Mouse (Mus musculus) heart, embryonic 12.5 days (tissue): ENCODE measurements around the gene Vgll1. TPM values are rescaled to one million over a fixed set of nuclear protein-coding genes. Genes with fewer than 3 reads are reported as not detected.

ENCODE experiments used
- ATAC-seq: fragments of 200-750 bp; cut with Nextera tagmentation; 2 replicates; pipeline ENCODE4 v1.8.0; 2017; ENCODE audit warnings: moderate TSS enrichment, moderate library complexity; ENCODE audit not compliant: insufficient number of reproducible peaks, low FRiP score
- H3K27ac ChIP-seq: fragments of 300-500 bp; sonication (generic); 2 replicates; pipeline ENCODE4 v1.5.1; 2016; ENCODE audit warnings: mild to moderate bottlenecking, moderate library complexity; ENCODE audit not compliant: poor library complexity, severe bottlenecking
- H3K27me3 ChIP-seq: fragments of 300-500 bp; sonication (generic); replicated peaks from 2 replicates; pipeline ENCODE4 v1.6.1; 2016; ENCODE audit warnings: mild to moderate bottlenecking, moderate library complexity
- H3K36me3 ChIP-seq: fragments of 300-500 bp; sonication (generic); 2 replicates; pipeline ENCODE4 v1.6.1; 2016; ENCODE audit warnings: mild to moderate bottlenecking, moderate library complexity
- H3K4me1 ChIP-seq: fragments of 300-500 bp; sonication (generic); replicated peaks from 2 replicates; pipeline ENCODE4 v1.6.1; 2016; ENCODE audit warnings: mild to moderate bottlenecking
- H3K4me2 ChIP-seq: fragments of 300-500 bp; sonication (generic); 2 replicates; pipeline ENCODE4 v1.6.1; 2016; ENCODE audit warnings: mild to moderate bottlenecking, moderate library complexity
- H3K4me3 ChIP-seq: fragments of 300-500 bp; sonication (generic); 2 replicates; pipeline ENCODE4 v1.5.1; 2016; ENCODE audit warnings: mild to moderate bottlenecking
- H3K9ac ChIP-seq: fragments of 300-500 bp; sonication (generic); 2 replicates; pipeline ENCODE4 v1.6.1; 2016; ENCODE audit warnings: mild to moderate bottlenecking, moderate library complexity
- H3K9me3 ChIP-seq: fragments of 300-500 bp; sonication (generic); replicated peaks from 2 replicates; pipeline ENCODE4 v1.6.1; 2016; ENCODE audit warnings: mild to moderate bottlenecking, moderate library complexity
- WGBS: fragments of 180-500 bp; shearing (Covaris S2); methylation state at CpG from one replicate; pipeline ENCODE4 v1.1.7; 2016; 5-methylcytosine and 5-hydroxymethylcytosine counted together
- polyA plus RNA-seq: library from polyadenylated mRNA; unstranded; fragments of >200 nt; fragmentation: Nextera tagmentation; extraction: Ambion mirVana; gene quantifications from 2 replicates; pipeline ENCODE4 v1.2.1, GENCODE M21; 2016

The Vgll1 gene
- polyA plus RNA-seq: 0.17 and 0.36 TPM in 2 replicates

GRCm38 (mm10) chrX:57087806-57088205 lies at the start of gene Vgll1:
Vgll1 (plus strand) TSS chrX:57088106.
- no peak within 1 kb of the TSS for H3K9ac ChIP-seq
- H3K27ac ChIP-seq: no peak within 1 kb of the TSS
- no peaks in the 10 kb centered on the region for H3K27me3 ChIP-seq
- no peak within 1 kb of the TSS for H3K4me3 ChIP-seq
- no peaks in the 10 kb centered on the region for H3K4me1 ChIP-seq
- H3K36me3 ChIP-seq: no peaks in the 10 kb centered on the region
- H3K9me3 ChIP-seq: no peaks in the 10 kb centered on the region
- WGBS: 71% methylated on average over 4 of the region's 4 CpGs
- no peak within 1 kb of the TSS for H3K4me2 ChIP-seq
- ATAC-seq: no peak

DNA sequence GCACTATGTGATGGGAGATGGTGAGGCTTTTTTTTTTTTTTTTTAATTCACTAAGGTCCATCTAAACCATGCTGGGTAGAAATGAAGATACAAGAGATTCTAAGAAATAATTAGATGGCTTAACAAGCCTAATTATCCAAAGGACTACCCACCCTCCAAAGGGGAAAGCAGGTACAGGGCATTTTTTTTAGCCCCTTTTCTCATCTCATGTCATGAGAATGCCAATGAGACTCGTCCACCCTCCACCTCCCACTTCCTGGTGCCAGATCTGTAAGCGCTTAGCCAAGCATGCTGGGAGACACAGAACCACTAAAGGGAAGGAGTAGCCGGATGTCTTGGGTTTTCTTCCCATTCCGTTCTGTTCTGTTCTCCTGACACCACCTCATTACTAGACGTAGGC lies 45.1 kb upstream of the Vgll1 start, which contains the start of gene Brs3:
Gene Brs3 (plus strand): TSS at position 301 of the 400 bp plus-strand sequence.
- 72% methylated on average over 5 of the region's 5 CpGs for WGBS
- Histone ChIP-seq H3K4me3 (no peak within 1 kb of the TSS), H3K36me3 (no peaks in the 10 kb centered on the region), H3K4me2 (no peak within 1 kb of the TSS), H3K27me3 (no peaks in the 10 kb centered on the region), H3K27ac (no peak within 1 kb of the TSS), H3K9me3 (no peaks in the 10 kb centered on the region), H3K4me1 (no peaks in the 10 kb centered on the region), H3K9ac (no peak within 1 kb of the TSS)
- no peak for ATAC-seq

- Histone ChIP-seq H3K36me3 (no peaks in the 10 kb centered on the region), H3K9ac (no peak overlapping the region), H3K4me3 (no peak overlapping the region), H3K27ac (no peak overlapping the region), H3K27me3 (no peaks in the 10 kb centered on the region), H3K4me1 (no peaks in the 10 kb centered on the region), H3K4me2 (no peak overlapping the region), H3K9me3 (no peaks in the 10 kb centered on the region)
- WGBS: 77% methylated on average over 6 of the region's 6 CpGs
- ATAC-seq: no peak
These were observed 44.0 kb upstream of the Vgll1 start for GRCm38 (mm10) chrX:57043869-57044268.

GRCm38 (mm10) chrX:57052848-57053173 lies 35.1 kb upstream of the Vgll1 start:
- H3K27me3 ChIP-seq: no peaks in the 10 kb centered on the region
- H3K9me3 ChIP-seq: no peaks in the 10 kb centered on the region
- WGBS: 12% methylated on average over 4 of the region's 4 CpGs
- H3K4me1 ChIP-seq: no peaks in the 10 kb centered on the region
- ATAC-seq: peak; percentile 40; the same call in 1 of the 2 replicates
- H3K4me2 ChIP-seq: peak overlapping the region; percentile 56
- H3K36me3 ChIP-seq: peaks cover 10% of the 10 kb centered on the region; the same call in 1 of the 2 replicates
- H3K27ac ChIP-seq: peak overlapping the region; percentile 93
- H3K9ac ChIP-seq: peak overlapping the region; percentile 76
- H3K4me3 ChIP-seq: peak overlapping the region; percentile 68

DNA sequence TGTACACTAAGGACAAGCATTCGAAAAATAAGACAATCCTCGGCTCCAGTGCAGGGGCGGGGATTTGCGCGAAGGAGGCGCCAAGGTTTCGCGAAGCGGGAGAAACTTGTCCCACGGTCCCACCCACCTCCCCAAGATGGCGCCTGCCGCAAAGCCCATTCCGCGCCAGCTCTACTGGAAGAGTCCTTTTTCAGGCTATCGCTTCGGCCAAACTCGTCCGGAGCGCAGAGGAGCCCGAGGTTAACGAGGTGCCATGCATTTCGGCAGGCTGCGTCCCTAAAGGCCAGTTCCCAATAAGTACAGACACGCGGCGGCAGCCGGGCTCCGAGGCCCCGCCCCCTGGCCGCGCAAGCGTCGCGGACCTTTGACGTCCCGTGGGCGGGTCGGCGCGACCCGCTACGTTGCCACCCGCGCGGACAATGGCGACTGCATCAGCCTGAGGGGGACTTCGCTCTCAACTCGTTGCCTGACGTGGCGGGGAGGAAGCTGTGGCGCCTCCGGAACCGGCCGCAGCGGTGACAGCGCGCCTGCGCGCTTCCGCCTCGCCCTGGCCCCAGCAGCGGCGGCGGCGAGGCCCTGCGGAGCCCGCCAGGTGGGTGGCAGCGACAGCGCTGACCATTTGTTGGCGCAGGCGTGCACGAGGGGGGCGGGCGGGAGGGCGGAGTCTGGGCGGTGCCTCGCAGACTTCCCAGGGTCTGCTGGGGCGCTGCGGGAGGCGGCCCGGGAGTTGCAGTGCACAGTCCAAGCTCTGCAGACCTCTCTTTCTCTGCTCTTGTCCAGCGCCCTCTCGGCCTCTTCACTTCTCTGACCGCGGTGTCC lies 34.5 kb upstream of the Vgll1 start, which contains the start of gene Htatsf1:
Gene Htatsf1 (plus strand): TSS at position 410 of the 819 bp plus-strand sequence.
- H3K4me1 ChIP-seq: no peaks in the 10 kb centered on the region
- H3K9me3 ChIP-seq: no peaks in the 10 kb centered on the region
- ATAC-seq: peak; percentile 96
- peaks cover 10% of the 10 kb centered on the region; the same call in 1 of the 2 replicates for H3K36me3 ChIP-seq
- 17% methylated on average over 78 of the region's 85 CpGs for WGBS
- H3K9ac ChIP-seq: peak within 1 kb of the TSS; percentile 76
- peak within 1 kb of the TSS; percentile 68 for H3K4me3 ChIP-seq
- peak within 1 kb of the TSS; percentile 93 for H3K27ac ChIP-seq
- H3K4me2 ChIP-seq: peak within 1 kb of the TSS; percentile 63
- H3K27me3 ChIP-seq: no peaks in the 10 kb centered on the region

DNA sequence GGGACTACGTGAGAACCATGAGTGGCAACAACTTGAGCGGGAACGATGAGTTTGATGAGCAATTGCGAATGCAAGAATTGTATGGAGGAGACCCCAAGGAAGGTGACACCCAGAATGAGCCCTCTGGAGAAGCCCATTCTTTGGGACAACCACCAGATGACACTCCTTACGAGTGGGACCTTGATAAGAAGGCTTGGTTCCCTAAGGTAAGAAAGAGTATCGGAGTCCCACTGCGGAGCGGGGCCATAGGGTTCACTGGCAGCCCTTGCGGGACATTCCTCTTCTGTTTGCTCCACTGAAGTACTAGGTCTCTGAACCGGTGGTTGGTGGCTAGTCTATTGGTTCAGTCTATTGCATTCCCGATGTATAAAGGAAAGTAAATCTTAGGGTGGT lies 33.9 kb upstream of the Vgll1 start:
- Histone ChIP-seq H3K4me1 (no peaks in the 10 kb centered on the region), H3K4me2 (peak overlapping the region; percentile 63), H3K27me3 (no peaks in the 10 kb centered on the region), H3K4me3 (peak overlapping the region; percentile 68), H3K9me3 (no peaks in the 10 kb centered on the region), H3K27ac (peak overlapping the region; percentile 93), H3K36me3 (peaks cover 10% of the 10 kb centered on the region; the same call in 1 of the 2 replicates), H3K9ac (peak overlapping the region; percentile 76; the same call in 1 of the 2 replicates)
- ATAC-seq: no peak
- WGBS: 27% methylated on average over 10 of the region's 11 CpGs

DNA sequence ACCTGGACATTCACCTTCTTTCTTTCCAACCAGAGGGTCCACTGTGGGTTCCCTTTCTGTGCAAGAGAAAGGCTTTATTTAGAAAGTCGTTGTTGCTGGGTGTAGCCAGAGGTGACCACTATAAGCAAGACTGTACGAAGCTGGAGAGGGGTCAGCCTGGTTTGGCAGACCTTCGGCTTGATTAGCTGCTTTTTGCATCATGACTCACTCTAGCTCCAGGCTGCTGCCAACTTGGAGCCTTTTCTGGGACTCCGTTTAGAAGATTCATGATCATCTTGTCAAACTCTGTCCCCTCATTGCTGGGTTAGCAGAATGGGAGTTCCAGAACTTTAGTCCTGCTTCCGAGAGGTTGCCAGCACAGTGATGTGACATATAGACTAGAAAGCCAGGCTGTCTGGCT lies 6.4 kb upstream of the Vgll1 start:
- H3K4me3 ChIP-seq: no peak overlapping the region
- no peaks in the 10 kb centered on the region for H3K27me3 ChIP-seq
- no peak overlapping the region for H3K9ac ChIP-seq
- ATAC-seq: no peak
- WGBS: 65% methylated on average over 5 of the region's 5 CpGs
- H3K4me2 ChIP-seq: no peak overlapping the region
- no peaks in the 10 kb centered on the region for H3K36me3 ChIP-seq
- no peak overlapping the region for H3K27ac ChIP-seq
- no peaks in the 10 kb centered on the region for H3K9me3 ChIP-seq
- no peaks in the 10 kb centered on the region for H3K4me1 ChIP-seq

- no peak for ATAC-seq
- Histone ChIP-seq H3K4me1 (no peaks in the 10 kb centered on the region), H3K27me3 (no peaks in the 10 kb centered on the region), H3K36me3 (no peaks in the 10 kb centered on the region), H3K4me3 (no peak overlapping the region), H3K9ac (no peak overlapping the region), H3K27ac (no peak overlapping the region), H3K4me2 (no peak overlapping the region), H3K9me3 (no peaks in the 10 kb centered on the region)
- 87% methylated on average over 1 of the region's 1 CpGs for WGBS
These were observed 15.5 kb downstream of the Vgll1 start for GRCm38 (mm10) chrX:57103415-57103814.

GRCm38 (mm10) chrX:57106956-57107355 lies 19.1 kb downstream of the Vgll1 start:
- Histone ChIP-seq H3K36me3 (no peaks in the 10 kb centered on the region), H3K4me3 (no peak overlapping the region), H3K27ac (no peak overlapping the region), H3K4me1 (no peaks in the 10 kb centered on the region), H3K9ac (no peak overlapping the region), H3K9me3 (0 out of 2 replicates have a peak, but pooled peaks cover 3% of the 10 kb centered on the region), H3K4me2 (no peak overlapping the region), H3K27me3 (no peaks in the 10 kb centered on the region)
- ATAC-seq: no peak
- WGBS: 75% methylated on average over 3 of the region's 3 CpGs

- no peak overlapping the region for H3K4me3 ChIP-seq
- WGBS: 56% methylated on average over 8 of the region's 8 CpGs
- no peaks in the 10 kb centered on the region for H3K4me1 ChIP-seq
- no peak overlapping the region for H3K27ac ChIP-seq
- no peak overlapping the region; the same call in 1 of the 2 replicates for H3K4me2 ChIP-seq
- H3K9me3 ChIP-seq: peaks cover 4% of the 10 kb centered on the region; the same call in 1 of the 2 replicates
- H3K9ac ChIP-seq: no peak overlapping the region
- no peaks in the 10 kb centered on the region for H3K36me3 ChIP-seq
- no peak for ATAC-seq
- no peaks in the 10 kb centered on the region for H3K27me3 ChIP-seq
These were observed 30.2 kb downstream of the Vgll1 start for GRCm38 (mm10) chrX:57118143-57118542.

DNA sequence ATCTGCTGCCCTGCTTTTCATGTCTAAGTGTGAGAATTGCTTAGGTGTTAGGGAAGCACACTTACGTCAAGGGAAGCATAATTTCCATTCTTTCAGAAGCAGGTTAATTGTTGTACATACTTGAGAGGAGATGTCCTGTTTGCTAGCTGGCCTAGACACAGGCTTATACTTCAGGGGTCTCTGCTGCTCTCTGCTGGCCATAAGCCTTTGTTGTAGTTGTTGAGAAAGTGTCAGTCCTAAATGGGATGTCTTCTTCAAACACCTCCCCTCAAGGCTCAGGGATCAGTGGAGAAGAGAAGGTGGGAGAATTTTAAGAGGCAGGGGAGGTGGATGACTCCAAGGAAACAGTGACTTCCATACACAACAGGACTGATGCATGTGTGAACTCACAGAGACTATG lies 32.9 kb downstream of the Vgll1 start:
- no peak overlapping the region for H3K4me2 ChIP-seq
- no peak overlapping the region for H3K4me3 ChIP-seq
- no peak for ATAC-seq
- no peak overlapping the region for H3K27ac ChIP-seq
- H3K27me3 ChIP-seq: no peaks in the 10 kb centered on the region
- 59% methylated on average over 1 of the region's 1 CpGs for WGBS
- H3K36me3 ChIP-seq: no peaks in the 10 kb centered on the region
- no peaks in the 10 kb centered on the region for H3K9me3 ChIP-seq
- no peak overlapping the region for H3K9ac ChIP-seq
- H3K4me1 ChIP-seq: no peaks in the 10 kb centered on the region
